Mouse (Mus musculus) right cerebral cortex, postnatal 36 days (tissue): ENCODE data around the gene Cd7.
"Not testable (repeated sequence)": the region's sequence is repeated elsewhere in the genome, so short reads cannot be mapped to it uniquely, and the experiment has no call there.

ENCODE experiments used
- DNase-seq, 2 experiments: peaks; one replicate each; pipeline ENCODE4 v3.0.0; 2022; ENCODE audit warnings: low spot score in 2 of 2, mixed read lengths in 1 of 2

Gene Cd7

DNA sequence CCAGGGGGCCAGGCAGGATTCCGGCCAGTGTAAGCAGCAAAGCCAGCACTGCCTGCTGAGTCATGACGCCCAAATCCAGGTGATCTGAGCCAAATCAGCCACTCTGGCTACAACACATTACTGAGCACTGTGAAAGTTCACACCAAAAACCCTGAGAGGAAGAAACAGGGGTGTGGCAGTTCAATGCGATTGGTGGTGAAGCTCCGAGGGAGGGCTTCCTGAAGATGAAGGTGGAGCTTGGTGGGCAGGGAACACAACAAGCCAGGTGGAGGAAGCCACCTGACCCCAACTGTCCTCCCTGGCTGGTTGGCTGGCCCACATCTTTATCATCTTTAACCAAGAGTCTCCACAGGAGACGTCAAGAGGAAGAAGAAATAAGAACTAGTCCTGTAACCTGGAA lies at the start of gene Cd7:
Gene Cd7 (minus strand): TSS at position 117 of the 400 bp plus-strand sequence.
- DNase-seq: no peak

DNA sequence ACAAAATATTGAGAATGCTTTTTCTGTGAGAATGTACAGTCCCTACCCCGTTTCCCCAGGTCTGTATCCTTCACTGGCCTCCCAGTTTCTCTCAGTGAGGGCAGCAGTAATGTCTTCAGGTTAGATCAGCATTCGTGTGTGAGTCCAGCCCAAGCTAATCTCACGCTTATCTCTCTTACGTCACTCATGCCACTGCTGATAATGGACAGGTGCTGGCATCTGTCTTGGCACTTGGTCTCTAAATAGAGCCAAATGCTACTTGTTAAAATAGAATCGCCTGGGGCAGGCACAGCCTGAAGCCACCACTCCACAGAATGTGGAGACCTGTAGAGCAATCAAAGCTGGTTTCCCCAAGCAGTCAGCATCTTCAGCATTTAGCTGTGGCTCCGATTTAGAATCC lies 49.8 kb upstream of the Cd7 start:
- DNase-seq: no peak

DNA sequence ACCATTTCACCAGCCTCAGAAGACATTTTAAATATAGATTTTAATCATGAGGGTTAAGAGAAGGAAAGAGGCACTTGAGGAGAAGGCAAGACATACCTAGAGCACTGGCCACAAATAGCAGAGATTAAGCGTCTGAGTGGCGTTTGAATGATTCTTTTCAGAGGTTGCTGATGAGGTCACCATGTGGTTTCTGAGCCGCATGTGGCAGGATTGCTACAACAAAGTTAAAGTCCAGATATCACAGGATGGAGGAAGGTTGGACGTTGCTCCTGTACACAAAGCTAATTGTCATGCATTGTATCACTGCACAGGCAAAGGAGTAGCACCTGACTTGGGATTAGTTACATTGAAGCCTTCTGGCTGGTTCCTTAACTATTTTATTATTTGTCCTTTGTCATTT lies 47.1 kb upstream of the Cd7 start:
- no peak for DNase-seq

DNA sequence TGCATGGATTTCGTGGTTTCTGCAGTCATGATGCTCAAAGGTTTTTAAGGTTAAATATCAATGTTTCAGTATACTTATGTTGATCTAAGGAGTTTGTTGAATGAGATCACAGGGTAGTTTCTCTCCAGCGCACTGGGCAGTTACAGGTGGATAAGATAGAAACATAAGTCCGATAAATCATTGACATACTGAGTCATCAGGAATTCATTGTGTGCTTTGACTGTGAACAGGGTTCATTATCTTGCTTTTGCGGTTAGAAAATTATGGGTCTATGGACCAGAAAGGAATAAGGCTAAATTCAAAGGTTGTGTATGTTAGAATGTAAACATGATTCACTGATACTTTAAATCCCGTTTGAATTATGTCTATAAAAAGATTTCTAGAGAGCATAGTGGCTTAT lies 46.0 kb upstream of the Cd7 start:
- DNase-seq: no peak

DNA sequence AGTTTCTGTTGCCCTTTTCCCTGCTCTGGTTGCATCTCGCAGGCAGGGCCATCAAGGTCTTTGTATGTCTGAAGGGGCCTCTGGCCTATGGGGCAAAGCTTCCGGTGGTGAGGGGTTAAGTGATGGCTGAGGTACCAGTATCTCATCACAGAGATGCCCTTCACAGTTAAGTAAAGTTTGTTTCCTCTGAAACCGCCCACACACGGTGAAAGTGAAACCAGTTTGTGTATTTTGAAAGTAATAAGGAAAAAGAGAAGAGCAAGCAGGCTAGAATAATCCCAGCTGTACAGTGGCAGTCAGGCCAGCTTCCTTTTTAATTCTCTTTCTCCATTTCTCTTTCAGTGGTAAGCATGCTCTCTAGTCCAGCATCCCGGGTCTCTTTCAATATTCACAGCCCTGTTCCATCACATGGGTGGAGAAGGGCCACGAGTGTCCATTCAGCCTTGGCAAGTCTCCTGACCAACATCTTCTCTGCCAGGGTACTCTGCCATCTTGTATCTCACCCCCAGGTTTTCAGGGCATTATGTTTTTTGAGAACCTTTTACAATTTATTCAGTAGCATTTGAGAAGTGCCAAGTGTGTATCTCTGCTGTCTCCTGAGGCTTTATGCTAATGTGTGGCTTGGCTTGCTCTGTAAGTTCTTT lies 43.8 kb upstream of the Cd7 start:
- DNase-seq: no peak

- no peak for DNase-seq
Measured at GRCm38 (mm10) chr11:121082250-121082649, 43.0 kb upstream of the Cd7 start.

- no peak for DNase-seq
Measured at GRCm38 (mm10) chr11:121081120-121081519, 41.9 kb upstream of the Cd7 start, which contains the start of gene Sectm1a. Gene Sectm1a (minus strand): TSS chr11:121081220.

DNA sequence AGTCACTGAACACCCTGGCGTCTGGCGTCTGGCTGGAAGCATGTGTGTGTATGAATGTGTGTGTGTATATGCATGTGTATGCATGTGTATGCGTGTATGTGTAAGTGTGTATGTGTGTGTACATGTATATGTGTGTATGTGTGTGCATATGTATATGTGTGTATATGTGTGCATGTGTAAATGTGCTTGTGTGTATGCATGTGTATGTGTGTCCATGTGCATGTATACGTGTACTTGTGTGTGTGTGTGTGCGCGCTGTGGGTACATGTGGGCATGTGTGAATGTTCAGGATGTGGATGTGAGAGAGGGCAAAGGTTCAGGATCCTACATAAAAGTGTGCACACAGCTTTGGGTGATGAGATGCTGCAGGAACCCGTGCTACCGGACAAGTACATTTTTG lies 41.1 kb upstream of the Cd7 start:
- no peak for DNase-seq

DNA sequence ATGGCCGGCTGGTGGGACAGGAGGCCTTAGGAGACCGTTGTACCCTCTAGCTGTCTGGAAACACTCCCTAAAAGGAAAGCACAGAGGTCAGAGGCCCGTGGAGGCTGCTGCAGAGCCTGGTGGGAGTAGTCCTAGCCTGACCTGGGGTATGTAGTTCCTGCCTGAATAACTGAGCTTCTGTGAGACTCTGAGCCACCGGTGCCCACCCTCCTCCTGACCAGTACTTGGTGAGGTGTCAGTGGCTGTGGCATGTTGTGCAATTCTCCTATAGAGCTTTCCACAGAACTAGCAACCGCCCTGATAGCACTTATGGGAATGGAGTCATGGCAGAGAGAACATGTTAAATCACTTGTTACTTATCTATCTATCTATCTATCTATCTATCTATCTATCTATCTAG lies 36.4 kb upstream of the Cd7 start:
- no peak for DNase-seq

- not testable (repeated sequence) for DNase-seq
Measured at GRCm38 (mm10) chr11:121069662-121070061, 30.4 kb upstream of the Cd7 start.

DNA sequence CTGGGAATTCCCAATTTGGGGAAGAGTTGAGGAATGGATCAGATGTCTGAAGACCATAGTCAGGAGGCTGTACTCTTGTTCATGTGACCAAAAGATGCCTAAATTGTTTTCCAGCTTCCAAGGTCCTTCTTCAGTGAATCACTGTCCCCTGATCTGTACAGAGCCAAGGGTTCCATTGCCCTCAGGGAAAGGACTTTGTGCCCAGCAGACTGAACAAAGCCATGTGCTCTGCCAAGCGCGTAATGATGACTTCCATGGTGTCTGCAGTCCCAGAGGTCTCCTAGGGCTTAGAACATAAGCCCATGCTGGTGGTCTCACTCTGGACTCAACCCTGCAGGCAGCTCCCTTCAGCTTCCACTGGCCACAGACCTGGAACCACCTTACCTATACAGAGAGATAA lies 28.7 kb upstream of the Cd7 start:
- DNase-seq: no peak

DNA sequence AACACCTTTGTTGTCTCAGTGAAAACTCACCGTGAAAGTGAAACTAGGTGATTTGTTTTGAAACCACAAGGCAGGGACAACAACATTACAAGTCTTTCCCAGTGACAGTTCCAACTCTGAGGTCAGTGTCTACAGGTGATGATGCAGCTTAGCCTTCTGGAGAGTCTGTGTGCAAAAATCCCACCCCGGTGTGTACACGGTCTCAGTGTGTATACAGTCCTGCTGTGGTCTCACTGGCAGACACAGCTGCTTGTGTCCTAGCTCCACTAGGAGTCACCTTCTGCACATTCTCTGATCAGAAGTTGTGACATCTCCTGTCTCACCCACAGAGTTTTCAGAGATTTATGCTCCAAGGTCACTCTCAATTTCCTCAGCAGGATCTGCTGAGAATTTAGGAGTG lies 25.0 kb upstream of the Cd7 start:
- DNase-seq: no peak

GRCm38 (mm10) chr11:121063379-121063778 lies 24.2 kb upstream of the Cd7 start, which contains the start of gene Sectm1b:
Gene Sectm1b (minus strand): TSS chr11:121063569.
- DNase-seq: no peak

- no peak for DNase-seq
Measured at GRCm38 (mm10) chr11:121061615-121062014, 22.4 kb upstream of the Cd7 start.

GRCm38 (mm10) chr11:121060401-121061067 lies 21.3 kb upstream of the Cd7 start:
- not testable (repeated sequence) for DNase-seq

DNA sequence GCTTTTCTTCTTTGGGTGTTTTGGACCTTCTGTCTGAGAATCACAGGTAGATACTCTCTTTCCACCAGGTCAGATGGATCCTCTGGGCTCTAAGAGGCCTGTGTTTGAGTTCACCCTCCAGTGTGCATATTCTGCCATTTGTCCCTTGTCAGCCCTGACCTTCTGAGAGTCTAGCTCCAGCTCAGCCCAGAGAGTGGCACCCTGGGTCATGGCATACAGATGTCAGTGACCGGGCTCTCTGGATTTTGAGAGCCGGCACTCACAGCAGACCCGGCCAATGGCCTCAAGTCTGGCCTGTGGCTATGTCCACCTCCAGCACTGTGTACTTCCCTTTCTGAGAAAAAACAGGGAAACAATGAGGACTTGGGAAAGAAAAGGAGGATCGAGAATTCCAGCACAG lies 20.3 kb upstream of the Cd7 start:
- DNase-seq: no peak

GRCm38 (mm10) chr11:121058956-121059355 lies 19.7 kb upstream of the Cd7 start:
- DNase-seq: no peak

DNA sequence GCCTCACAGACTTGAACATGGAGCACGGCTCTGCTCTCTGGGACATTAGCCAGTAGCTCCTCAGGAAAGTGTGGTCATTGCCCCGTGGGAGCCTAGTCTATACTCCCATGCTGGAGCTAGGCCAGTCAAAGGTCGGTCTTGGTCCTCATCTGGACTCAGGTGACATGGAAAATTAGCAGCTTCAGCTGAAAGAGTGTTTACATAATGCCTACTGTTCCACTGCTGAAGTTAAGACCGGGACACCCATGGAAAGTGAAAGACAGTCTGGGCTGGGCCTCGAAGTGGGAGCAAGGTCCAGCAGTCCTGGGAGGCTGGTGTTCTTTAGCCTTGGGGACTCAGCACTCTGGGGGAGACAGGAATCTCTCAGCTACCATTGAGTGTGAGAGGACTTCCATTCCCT lies 18.9 kb upstream of the Cd7 start:
- no peak for DNase-seq

- DNase-seq: no peak
Measured at GRCm38 (mm10) chr11:121056536-121057236, 17.5 kb upstream of the Cd7 start.

DNA sequence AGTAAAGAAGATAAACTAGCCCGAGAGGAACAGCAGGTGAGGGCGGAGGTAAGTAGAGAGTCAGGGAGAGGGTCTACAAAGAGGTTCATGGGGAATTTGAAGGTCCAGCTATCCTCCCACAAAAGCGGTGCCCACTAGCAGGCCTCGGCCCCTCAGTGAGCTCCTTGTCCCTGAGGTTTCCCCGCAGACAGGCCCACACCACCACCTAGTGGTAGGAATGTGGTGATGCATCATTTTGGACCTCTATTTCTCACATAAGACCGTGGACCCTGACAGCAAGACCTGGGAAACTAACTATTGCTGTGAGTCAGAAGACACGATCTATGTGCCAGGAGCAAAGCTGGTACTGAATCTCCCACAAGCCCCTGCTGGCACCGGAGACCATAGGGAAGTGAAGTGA lies 14.3 kb upstream of the Cd7 start:
- peak; percentile 37 to 43 for DNase-seq

- DNase-seq: no peak
Measured at GRCm38 (mm10) chr11:121052387-121052786, 13.2 kb upstream of the Cd7 start.

DNA sequence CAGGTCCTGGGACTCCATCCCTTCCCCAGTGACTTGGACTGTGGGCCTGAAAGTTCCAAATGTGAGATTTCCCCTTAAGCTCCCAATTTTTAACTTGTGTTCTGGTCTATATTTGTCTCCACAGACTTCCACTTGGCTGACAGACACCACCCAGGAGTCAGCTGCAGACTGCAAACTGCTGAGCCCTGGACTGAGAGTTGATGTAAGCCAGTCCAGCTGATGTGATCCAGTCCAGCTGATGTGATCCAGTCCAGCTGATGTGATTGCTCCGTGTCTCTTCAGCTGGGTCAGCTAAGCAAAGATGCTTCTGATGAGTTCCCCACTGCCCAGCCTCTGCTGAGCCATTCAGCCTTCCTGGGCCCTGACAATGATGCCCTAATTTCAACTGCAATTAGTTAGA lies 12.6 kb upstream of the Cd7 start:
- no peak for DNase-seq

DNA sequence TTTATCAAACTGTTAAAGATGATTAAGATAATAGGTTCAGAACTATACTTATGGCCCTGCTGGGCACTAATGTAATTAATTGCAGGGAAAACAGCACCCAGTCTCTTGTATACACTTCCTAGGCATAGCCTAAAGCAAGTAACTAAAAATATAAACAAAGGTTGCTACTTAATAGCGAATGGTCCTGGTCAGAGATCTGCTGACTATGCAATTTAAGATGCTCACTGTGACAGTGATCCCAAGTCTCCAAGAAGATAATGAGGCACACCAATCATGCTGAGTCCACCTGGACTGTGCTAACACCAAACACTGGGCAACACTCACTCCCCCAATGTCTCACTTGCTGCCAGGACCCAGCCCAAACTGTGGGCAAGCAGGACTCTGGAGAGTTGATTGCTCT lies 10.6 kb upstream of the Cd7 start:
- no peak for DNase-seq
